Mouse (Mus musculus) liver, embryonic 14.5 days (tissue): ENCODE measurements around the gene Nrg3. TPM values are rescaled to one million over a fixed set of nuclear protein-coding genes. Genes with fewer than 3 reads are reported as not detected.

Source experiments
- ATAC-seq: fragments of 200-750 bp; cut with Nextera tagmentation; 2 replicates; pipeline ENCODE4 v1.8.0; 2017; ENCODE audit warnings: moderate number of reproducible peaks, mild to moderate bottlenecking, moderate library complexity; ENCODE audit not compliant: insufficient read depth
- DNase-seq, 3 experiments: peaks; one replicate each; pipeline ENCODE4 v3.0.0-alpha.2; 2012 to 2013; ENCODE audit warnings: low read depth in 3 of 3, low spot score in 3 of 3
- H3K27ac ChIP-seq: fragments of 300-500 bp; sonication (generic); 2 replicates; pipeline ENCODE4 v1.5.1; 2014; ENCODE audit warnings: moderate library complexity, mild to moderate bottlenecking, control low read depth, inconsistent platforms
- H3K27me3 ChIP-seq: fragments of 300-500 bp; sonication (generic); 2 replicates; pipeline ENCODE4 v1.6.1; 2014; ENCODE audit warnings: mild to moderate bottlenecking, low read length, moderate library complexity; ENCODE audit not compliant: control insufficient read depth, insufficient read depth
- H3K36me3 ChIP-seq: fragments of 300-500 bp; sonication (generic); replicated peaks from 2 replicates; pipeline ENCODE4 v1.6.1; 2014; ENCODE audit warnings: low read depth; ENCODE audit not compliant: control insufficient read depth, insufficient read depth
- H3K4me1 ChIP-seq, 2 experiments: fragments of 200-500 bp in 1 of 2; fragments of 300-500 bp in 1 of 2; sonication (generic) in 1 of 2; replicated peaks; 2 replicates each; pipeline ENCODE4 v1.6.1; 2012 to 2014; ENCODE audit warnings: antibody characterized with exemption in 1 of 2, inconsistent platforms in 1 of 2, low read length in 1 of 2; ENCODE audit not compliant: control insufficient read depth in 2 of 2, insufficient read depth in 2 of 2
- H3K4me2 ChIP-seq: fragments of 300-500 bp; sonication (generic); 2 replicates; pipeline ENCODE4 v1.6.1; 2014; ENCODE audit warnings: low read depth, mild to moderate bottlenecking, control low read depth, moderate library complexity
- H3K4me3 ChIP-seq, 2 experiments: fragments of 200-500 bp in 1 of 2; fragments of 300-500 bp in 1 of 2; sonication (generic) in 1 of 2; 2 replicates each; pipeline ENCODE4 v1.5.1; 2012 to 2014; ENCODE audit warnings: low read depth in 2 of 2, low read length in 2 of 2, mild to moderate bottlenecking in 2 of 2, control low read depth in 1 of 2, inconsistent platforms in 1 of 2, moderate library complexity in 1 of 2; ENCODE audit not compliant: insufficient read depth in 1 of 2
- H3K9ac ChIP-seq: fragments of 300-500 bp; sonication (generic); replicated peaks from 2 replicates; pipeline ENCODE4 v1.6.1; 2014; ENCODE audit warnings: mild to moderate bottlenecking, control low read depth, moderate library complexity
- H3K9me3 ChIP-seq: fragments of 300-500 bp; sonication (generic); 2 replicates; pipeline ENCODE4 v1.6.1; 2016; ENCODE audit warnings: low read length, mixed read lengths; ENCODE audit not compliant: control insufficient read depth
- CTCF ChIP-seq: IDR thresholded peaks from 2 replicates; pipeline ENCODE4 v1.5.1; 2016; ENCODE audit warnings: antibody characterized with exemption, low read depth, control low read depth
- EP300 ChIP-seq: IDR thresholded peaks from 2 replicates; pipeline ENCODE4 v1.6.1; 2016; ENCODE audit warnings: antibody characterized with exemption, low read depth
- WGBS: fragments of 180-500 bp; shearing (Covaris S2); extraction: QIAGEN DNeasy Blood & Tissue Kit; methylation state at CpG from one replicate; pipeline ENCODE4 v1.1.7; 2014; ENCODE audit not compliant: insufficient replicate concordance; 5-methylcytosine and 5-hydroxymethylcytosine counted together
- polyA plus RNA-seq, 2 experiments: library from polyadenylated mRNA; depleted of rRNA in 1 of 2; stranded (reverse) in 1 of 2; unstranded in 1 of 2; fragments of >200 nt; fragmentation: Nextera tagmentation in 1 of 2; extraction: Ambion mirVana in 1 of 2; gene quantifications; 2 replicates each; pipeline versions ENCODE4 v1.2.1 to v1.2.3; 2012 to 2014

Nrg3 gene
- polyA plus RNA-seq, 2 experiments: not detected

DNA sequence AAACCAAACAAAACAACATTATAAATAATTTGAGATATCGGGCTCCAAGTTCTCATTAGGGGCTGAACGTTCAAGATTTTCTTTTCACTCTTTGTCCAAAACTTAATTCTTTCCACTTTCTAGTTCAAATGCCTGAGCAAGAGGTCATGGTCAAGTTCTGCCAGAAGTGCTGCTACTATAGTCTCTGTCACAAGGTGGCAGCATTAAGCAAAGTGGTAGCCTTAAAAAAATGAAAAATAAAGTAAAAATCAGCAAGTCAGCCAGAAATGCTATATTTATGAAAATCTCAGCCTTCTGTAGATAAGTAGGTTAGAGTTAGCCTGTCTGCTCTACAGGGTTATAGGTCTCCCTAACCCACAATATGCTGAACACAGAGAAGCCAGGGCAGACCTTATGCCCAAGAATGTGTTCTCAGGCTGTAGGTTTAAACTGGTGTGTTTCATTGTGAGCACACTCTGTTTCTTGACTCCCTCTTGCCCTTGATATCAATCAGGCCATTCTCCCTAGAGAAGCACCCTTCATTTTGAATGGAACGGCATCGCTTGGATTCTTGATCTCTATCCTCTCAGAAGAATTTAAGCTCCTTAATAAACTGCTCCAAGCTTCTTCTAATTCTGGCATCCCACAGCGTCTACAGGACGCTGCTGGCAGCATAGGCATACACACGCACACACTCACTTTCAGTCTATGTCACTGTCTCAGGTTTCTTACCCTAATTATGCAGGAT is 480.9 kb downstream of the Nrg3 start:
- H3K4me3 ChIP-seq: no peak overlapping the region
- WGBS: 60% methylated on average over 7 of the region's 7 CpGs
- ATAC-seq (no peak), DNase-seq (no peak)
- H3K36me3 ChIP-seq: no peaks in the 10 kb centered on the region
- no peaks in the 10 kb centered on the region for H3K27me3 ChIP-seq
- no peak overlapping the region for H3K9ac ChIP-seq
- H3K4me2 ChIP-seq: no peak overlapping the region
- H3K27ac ChIP-seq: no peak overlapping the region
- H3K9me3 ChIP-seq: no peaks in the 10 kb centered on the region
- TF ChIP-seq EP300: no peak
- no peak for TF ChIP-seq CTCF
- no peaks in the 10 kb centered on the region for H3K4me1 ChIP-seq

DNA sequence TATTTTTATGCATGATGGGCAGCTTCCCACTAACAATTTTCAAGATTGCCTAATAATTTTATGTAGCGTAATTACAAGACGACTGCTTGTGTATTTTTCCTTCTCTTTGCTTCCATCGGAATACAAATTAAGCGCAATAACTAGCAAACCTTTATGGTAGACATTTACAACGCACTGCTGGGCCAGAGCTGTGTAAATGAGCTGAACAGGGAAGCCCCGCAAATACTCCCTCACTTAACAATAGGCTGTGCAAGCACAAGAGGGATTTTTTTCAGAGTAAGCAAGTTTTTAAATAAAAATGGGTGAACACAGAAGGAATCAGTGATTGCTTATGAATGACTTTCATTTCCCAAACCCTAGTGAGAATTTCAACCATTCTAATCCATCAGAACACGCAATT is 513.5 kb downstream of the Nrg3 start:
- TF ChIP-seq EP300 (no peak), CTCF (no peak)

DNA sequence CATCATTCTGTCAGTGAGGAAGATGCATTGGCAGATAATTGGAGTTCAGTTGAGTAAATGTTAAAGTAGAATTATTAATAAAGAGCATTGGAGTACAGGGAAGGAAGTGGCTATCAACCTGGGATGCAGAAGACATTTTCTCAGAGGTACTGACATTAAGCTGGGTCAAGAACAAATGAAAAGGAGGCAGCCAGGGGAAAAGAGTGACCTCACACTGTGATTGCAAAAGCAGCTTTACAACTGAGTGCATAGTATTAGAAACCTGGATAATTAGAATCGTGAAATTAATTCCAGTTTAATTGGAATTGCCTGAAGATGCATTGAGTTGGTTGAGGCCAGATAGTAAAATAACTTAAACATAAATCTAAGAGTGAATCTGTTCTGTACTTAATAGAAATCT is 535.4 kb downstream of the Nrg3 start:
- H3K36me3 ChIP-seq: no peaks in the 10 kb centered on the region
- H3K9me3 ChIP-seq: no peaks in the 10 kb centered on the region
- H3K4me2 ChIP-seq: no peak overlapping the region
- H3K4me1 ChIP-seq: no peaks in the 10 kb centered on the region
- H3K9ac ChIP-seq: no peak overlapping the region
- 53% methylated on average over 1 of the region's 1 CpGs for WGBS
- H3K27me3 ChIP-seq: no peaks in the 10 kb centered on the region
- H3K4me3 ChIP-seq: no peak overlapping the region
- no peak for TF ChIP-seq CTCF
- no peak for DNase-seq
- no peak overlapping the region for H3K27ac ChIP-seq
- ATAC-seq: no peak

More for the DNA sequence above, 513.5 kb downstream of the Nrg3 start:
- ATAC-seq: no peak
- no peaks in the 10 kb centered on the region for H3K36me3 ChIP-seq
- no peaks in the 10 kb centered on the region for H3K27me3 ChIP-seq
- no peaks in the 10 kb centered on the region for H3K4me1 ChIP-seq
- no peak overlapping the region for H3K4me3 ChIP-seq
- H3K4me2 ChIP-seq: no peak overlapping the region
- DNase-seq: no peak
- H3K27ac ChIP-seq: no peak overlapping the region
- H3K9ac ChIP-seq: no peak overlapping the region
- H3K9me3 ChIP-seq: no peaks in the 10 kb centered on the region
- 62% methylated on average over 7 of the region's 7 CpGs for WGBS

DNA sequence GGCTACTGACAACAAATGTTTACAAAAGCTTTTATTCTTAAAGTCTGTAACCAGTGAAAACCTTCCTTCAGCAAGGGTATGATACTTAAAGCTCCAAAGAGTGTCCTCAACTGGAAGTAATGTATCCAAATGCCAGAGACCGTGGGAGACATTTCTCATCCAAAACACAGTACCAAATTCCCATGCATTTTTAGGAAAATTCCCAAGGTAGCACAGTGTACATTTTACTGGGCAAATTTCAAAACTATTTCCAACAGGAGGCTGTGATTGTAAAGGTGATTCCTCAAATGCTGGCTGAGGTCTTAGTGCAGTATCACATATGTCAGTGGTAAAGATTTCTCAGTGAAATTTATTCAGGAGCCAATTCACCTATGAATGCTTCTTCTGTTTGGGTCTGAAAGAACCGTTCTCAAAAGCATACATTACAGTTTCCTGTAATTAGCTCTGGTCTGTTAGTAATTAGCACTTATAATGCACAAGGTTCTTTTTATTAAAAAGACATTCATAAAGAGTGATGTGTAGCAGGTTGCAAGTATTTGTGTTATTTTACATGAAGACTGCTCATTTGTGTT is 536.3 kb downstream of the Nrg3 start:
- H3K27me3 ChIP-seq: no peaks in the 10 kb centered on the region
- WGBS: 45% methylated on average over 2 of the region's 2 CpGs
- H3K9ac ChIP-seq: no peak overlapping the region
- H3K36me3 ChIP-seq: no peaks in the 10 kb centered on the region
- TF ChIP-seq EP300 (no peak), CTCF (no peak)
- H3K9me3 ChIP-seq: no peaks in the 10 kb centered on the region
- DNase-seq: no peak
- ATAC-seq: no peak
- no peak overlapping the region for H3K4me2 ChIP-seq
- H3K27ac ChIP-seq: no peak overlapping the region
- H3K4me3 ChIP-seq: no peak overlapping the region
- H3K4me1 ChIP-seq: no peaks in the 10 kb centered on the region

DNA sequence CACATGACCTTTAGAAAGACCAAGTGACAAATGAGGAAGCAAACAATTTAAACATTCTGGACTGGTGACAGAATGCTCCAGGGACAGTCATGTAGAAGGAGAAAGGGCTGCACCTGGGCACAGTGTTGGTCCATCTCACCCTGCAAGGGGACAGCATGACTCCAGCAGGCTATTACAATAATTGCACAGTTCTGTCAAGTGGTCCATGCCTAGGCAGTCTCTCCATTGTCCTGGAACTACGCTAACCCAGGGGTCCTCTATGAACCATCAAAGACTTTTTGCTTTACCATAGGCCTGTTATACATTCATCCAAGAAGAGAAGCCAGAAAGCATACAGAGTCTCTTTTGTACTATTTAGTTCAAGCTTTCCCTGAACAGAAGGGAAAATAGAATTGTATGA is 549.2 kb downstream of the Nrg3 start:
- H3K27me3 ChIP-seq: no peaks in the 10 kb centered on the region
- H3K9ac ChIP-seq: no peak overlapping the region
- WGBS: 59% methylated on average over 1 of the region's 1 CpGs
- no peak for ATAC-seq
- TF ChIP-seq EP300 (no peak), CTCF (no peak)
- DNase-seq: no peak
- H3K9me3 ChIP-seq: no peaks in the 10 kb centered on the region
- no peak overlapping the region for H3K4me3 ChIP-seq
- H3K36me3 ChIP-seq: no peaks in the 10 kb centered on the region
- no peak overlapping the region for H3K4me2 ChIP-seq
- no peak overlapping the region for H3K27ac ChIP-seq
- H3K4me1 ChIP-seq: no peaks in the 10 kb centered on the region
